Mouse (Mus musculus): ENCODE measurements around the gene Olfr237-ps1.
"Not testable (repeated sequence)": the region's sequence is repeated elsewhere in the genome, so short reads cannot be mapped to it uniquely, and the experiment has no call there.

Gene Olfr237-ps1

DNA sequence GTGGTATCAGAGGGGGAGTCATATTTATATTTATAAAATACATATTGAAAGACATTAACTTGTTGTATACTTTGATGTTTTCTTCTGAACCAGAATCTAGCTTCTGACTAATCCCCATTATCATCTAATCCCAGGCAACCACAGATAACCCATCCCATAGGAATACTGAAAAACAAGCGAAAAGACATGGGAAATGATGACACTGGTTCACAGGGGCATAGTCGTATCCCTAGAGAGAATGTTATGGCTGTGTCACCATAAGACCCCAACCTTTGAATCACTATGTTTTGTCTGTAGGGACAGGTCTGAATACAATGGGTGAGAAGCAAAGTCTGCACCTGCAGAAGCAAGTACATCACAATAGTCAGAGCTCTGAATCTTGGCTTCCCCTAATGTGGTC is at the start of gene Olfr237-ps1:
Gene Olfr237-ps1, plus strand, starts transcription at position 301 of the 400 bp plus-strand sequence.
- DNase-seq (ENCODE audit: extremely low read depth, low read depth, low spot score) = not testable (repeated sequence)

DNA sequence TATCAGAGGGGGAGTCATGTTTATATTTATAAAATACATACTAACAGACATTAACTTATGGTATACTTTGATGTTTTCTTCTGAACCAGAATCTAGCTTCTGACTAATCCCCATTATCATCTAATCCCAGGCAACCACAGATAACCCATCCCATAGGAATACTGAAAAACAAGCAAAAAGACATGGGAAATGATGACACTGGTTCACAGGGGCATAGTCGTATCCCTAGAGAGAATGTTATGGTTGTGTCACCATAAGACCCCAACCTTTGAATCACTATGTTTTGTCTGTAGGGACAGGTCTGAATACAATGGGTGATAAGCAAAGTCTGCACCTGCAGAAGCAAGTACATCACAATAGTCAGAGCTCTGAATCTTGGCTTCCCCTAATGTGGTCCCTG is 40.3 kb upstream of the Olfr237-ps1 start, which contains the start of gene Olfr441:
Gene Olfr441, plus strand, starts transcription at position 301 of the 400 bp plus-strand sequence.
- DNase-seq (ENCODE audit: extremely low read depth, low read depth, low spot score) = not testable (repeated sequence)

DNA sequence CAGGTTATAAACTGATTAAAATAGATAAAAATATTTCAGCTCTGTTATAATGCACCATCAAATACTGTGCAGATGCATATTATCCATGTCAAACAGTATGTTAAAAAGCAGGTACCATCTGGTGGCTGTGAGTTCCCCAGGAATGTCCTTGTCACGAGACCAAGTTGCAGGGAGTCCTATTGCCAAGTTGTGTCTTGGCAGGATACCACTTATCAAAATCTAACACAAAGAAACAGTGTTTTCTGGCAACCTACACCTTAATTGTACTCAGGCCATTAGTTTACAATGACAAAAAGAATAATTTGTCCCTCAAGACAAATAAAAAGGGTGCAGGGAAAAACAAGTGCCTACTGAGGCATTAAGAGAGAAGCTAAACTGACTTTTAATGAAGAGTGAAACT is 13.1 kb downstream of the Olfr237-ps1 start:
- DNase-seq (ENCODE audit: extremely low read depth, low read depth, low spot score) = no peak

DNA sequence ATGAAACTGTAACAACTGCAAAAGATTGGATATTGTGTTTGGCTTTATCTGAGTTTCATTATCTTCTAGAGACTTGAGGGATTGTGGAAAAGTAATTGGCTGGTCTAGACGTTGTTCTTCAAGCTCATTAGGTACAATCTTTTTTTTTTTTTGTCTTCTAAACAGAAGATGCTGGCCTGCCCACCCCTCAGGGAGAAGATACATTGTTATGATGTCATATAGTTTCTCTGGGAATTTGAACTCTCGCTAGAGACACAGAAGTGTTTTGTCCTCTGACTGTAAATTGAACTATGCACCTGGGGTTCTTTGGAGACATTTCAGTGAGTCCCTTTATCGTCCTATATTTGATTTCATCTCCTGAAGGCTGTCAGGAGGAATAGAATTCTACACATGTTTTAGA is 16.6 kb downstream of the Olfr237-ps1 start, which contains the start of gene Olfr437:
Gene Olfr437, plus strand, starts transcription at position 301 of the 400 bp plus-strand sequence.
- DNase-seq (ENCODE audit: extremely low read depth, low read depth, low spot score) = no peak

DNA sequence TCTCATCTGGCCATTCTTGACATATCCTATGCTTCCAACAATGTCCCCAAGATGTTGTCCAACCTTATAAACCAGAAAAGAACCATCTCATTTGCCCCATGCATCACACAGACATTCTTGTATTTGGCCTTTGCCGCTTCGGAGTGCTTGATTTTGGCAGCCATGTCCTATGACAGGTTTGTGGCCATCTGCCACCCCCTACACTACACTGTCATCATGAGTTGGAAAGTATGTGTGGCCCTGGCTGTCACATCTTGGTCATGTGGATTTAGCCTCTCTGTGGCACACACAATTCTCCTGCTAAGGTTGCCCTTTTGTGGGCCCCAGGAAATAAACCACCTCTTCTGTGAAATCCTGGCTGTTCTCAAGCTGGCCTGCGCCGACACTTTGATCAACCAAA is 20.9 kb downstream of the Olfr237-ps1 start:
- DNase-seq (ENCODE audit: extremely low read depth, low read depth, low spot score) = no peak

DNA sequence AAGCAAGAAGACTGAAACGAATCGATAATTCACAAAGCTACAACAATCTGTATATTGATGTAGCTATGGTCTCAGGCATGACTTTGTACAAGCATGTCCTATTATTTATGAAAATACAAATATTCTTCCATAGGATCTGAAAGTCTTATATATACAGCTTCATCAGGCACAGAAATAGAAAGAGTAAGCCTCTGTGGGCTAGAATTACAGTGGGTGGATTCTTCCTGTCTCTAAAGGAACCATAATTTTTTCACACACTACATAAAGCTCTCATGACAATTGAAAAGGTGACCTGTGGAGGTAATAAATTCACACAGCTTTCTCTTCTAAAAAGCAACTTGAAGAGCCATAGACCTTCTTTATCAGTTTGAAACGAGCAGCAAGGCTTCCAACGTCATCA is 25.5 kb downstream of the Olfr237-ps1 start, which contains the start of gene Olfr13:
Gene Olfr13, plus strand, starts transcription at position 301 of the 400 bp plus-strand sequence.
- no peak for DNase-seq (ENCODE audit: extremely low read depth, low read depth, low spot score)

DNA sequence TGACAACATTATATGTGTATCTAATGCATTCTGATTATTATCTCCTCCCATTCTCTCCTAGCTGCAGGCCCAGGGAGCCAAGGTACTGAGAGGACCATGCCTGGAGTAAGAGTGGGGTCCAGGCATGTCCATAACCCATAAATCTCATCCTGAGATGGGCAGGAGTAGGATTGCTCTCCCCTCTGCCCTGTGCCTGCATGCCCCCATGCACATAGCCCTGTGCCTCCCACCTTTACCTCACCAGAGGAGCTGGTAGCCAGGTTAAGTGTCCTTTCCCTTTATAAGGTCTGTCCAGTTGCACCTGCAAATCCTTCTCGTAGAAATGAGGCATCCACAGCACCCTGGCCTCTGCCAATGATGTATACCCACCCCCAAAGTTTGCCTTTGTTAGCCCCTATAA is 31.8 kb downstream of the Olfr237-ps1 start:
- DNase-seq (ENCODE audit: extremely low read depth, low read depth, low spot score) = no peak

DNA sequence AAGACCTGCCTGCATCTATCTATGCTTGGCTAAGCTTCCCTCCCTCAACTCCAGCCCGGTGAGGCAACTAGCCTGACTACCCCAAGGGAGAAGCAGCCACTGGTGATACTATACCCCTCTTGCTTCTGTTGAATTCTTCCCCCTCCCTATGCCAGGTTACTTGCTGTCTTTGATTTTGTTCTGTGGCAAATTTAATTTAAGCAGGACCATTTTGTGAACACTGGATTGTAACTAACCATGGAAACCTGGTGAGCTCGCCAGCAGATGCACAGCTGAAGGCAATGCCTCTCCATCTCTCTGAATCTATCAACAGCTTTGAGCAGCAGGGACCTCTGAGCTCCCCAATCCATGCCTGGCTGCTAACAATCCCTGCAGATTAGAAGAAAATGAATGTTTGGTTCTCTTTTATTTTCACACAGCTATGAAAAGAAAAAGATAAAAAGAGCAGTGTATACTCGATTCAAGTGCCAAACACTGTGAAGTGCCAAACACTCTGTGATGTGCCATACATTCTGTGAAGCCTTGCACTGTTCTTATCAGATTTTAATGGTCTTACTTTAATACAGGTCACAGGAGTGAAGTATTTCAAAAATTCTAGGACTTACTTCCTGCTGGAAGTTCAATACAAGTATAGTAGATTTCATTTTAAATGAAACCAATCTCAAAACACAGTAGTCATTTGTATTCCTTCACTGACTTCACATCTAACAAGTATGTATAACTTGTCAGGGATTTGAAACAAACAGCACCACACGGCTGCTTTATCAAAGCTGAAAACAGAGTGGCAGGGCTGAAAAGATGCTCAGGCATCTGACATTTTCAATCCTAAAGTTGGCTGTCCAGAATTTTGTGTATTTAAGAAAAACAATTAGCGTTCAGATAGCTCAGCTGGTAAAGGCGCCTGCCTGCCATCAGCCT is 32.5 kb downstream of the Olfr237-ps1 start:
- no peak for DNase-seq (ENCODE audit: extremely low read depth, low read depth, low spot score)

DNA sequence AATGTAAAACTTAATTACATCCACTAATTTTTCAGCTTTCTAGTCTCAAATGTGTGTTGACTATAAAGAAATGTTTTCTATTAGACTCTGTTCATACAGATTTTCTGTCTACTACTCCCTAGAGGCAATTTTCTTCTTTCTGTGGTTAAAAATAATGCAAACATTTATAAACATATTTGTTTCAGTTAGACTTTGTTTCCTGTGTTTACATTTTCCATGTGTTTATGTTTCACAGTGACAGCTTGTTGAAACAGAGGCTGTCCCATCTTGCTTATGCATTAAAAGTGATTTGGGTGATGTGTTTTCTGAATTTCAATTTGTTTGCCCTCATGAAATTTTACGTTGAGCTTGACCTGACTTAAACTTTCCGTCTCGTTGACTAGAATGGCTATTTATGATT is 44.6 kb downstream of the Olfr237-ps1 start:
- no peak for DNase-seq (ENCODE audit: extremely low read depth, low read depth, low spot score)

DNA sequence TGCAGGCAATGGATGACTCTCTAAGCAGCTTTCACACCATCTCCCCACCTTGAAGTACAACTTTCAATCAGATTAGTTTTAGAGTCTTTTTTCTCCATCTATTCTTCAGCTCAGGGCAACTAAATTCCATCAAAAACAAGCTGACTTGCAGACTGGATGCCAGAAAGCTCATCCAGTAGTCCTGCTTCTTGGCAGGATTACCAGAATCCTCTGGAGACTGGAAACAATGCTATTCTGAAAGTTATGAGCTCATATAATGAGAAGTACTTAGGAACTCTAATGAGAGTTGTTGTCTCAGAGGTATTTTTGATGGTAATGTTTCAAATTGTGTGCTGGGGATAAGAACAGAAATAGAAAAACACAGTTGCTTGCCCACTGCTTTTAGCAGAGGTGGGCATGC is 50.4 kb downstream of the Olfr237-ps1 start, which contains the start of gene Olfr435:
Gene Olfr435, plus strand, starts transcription at position 366 of the 400 bp plus-strand sequence.
- no peak for DNase-seq (ENCODE audit: extremely low read depth, low read depth, low spot score)

DNA sequence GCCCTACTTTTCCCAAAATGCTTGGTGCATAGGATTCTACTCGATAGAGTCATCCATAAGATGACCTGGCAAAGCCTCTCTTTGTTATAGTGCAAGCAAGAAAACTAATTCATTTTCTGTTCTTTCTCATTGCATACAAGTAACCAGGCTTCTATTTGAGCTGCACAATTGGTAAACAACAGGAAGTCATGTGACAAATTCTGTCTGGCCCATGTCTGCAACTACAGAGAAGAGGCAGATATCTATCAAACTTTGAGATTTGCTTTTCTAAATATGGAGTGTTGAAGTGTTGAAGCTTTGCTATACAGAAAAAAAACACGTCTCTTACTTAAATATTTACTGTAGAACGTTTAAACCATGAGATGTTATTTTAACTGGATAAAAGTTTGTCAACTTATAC is 51.7 kb downstream of the Olfr237-ps1 start:
- DNase-seq (ENCODE audit: extremely low read depth, low read depth, low spot score) = no peak

DNA sequence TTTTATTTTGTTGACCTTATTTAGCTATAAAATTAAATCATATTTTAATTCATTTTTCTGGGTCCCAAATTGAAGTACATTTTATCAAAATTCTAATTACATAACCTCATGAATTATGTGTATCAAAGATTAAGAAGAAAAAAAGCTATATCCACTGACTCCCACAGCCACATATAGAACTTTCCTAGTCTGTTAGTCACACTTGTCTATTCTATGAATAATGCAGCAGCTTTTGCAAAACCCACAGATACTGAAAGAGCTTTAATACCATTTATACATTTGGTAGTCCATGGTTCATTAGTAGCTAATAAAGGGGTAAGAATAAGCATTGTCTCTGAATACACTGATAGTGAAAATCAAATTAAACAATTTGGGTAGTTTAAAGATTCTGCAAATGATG is 56.4 kb downstream of the Olfr237-ps1 start:
- DNase-seq (ENCODE audit: extremely low read depth, low read depth, low spot score) = no peak

DNA sequence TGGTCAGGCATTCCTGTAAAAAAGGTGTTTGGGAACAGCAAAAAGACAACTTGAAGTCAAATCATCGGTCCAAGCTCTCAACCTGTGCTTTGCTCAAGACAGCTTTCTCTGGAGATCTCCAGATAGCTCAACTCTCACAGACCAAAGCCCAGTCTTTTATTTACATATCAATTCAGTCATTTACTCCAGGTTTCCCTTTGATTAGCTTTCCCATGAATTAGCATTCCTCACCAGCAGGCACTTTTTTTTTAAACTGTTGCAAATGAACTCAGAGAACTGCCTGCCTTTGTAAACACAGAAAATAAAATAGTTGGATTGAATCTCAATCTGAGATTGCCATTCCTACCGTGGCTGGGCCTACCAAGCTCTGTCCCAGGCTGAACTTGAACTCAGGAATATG is 59.0 kb downstream of the Olfr237-ps1 start:
- DNase-seq (ENCODE audit: extremely low read depth, low read depth, low spot score) = no peak
